Mouse (Mus musculus): ENCODE results near the gene Gdf7.

Gene Gdf7

GRCm38 (mm10) chr12:8301841-8302431 lies at the start of gene Gdf7:
Gene Gdf7 (minus strand): TSS chr12:8301954.
- DNase-seq (ENCODE audit: low read depth in 2 of 2, low spot score in 2 of 2) = no peak

DNA sequence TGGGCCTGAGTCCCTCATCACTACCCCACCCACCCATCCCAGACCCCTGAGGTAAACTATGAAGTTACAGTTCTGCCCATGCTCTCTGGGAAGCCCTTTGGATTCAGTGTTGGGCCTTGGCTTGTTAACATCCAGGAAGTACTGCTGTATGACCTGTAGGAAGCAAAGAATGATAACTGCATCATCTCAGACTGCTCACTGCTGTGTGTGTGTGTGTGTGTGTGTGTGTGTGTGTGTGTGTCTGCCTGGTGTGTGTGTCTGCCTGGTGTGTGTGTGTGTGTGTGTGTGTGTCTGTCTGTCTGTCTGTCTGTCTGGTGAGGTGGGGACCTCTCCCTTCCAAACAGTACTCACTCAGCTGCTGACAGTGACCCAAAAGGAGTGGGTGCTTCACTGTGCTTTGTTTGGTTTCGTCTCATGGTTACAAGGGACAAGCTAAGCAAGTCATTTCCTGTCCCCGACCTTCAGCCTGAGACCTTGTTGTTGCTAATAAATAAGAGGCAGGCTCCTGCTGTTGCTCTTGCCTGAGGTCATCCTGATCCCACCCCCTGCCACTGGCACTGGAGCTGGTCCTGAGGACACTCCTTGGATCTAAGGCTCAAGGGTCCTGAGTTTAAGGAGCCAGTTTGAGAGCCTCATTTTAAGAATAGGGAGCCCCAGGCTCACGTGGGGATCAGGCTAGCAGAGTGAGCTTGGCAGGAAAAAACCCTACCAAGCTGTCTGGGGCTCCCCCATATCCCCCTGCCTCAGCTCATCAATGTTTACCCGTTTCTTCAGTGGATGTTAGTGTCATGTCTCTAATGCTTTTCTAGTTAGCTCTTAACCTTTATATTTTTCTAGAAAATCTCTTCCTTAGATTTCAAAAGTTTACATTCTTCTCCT lies 49.5 kb upstream of the Gdf7 start:
- DNase-seq (ENCODE audit: low read depth in 2 of 2, low spot score in 2 of 2) = no peak

DNA sequence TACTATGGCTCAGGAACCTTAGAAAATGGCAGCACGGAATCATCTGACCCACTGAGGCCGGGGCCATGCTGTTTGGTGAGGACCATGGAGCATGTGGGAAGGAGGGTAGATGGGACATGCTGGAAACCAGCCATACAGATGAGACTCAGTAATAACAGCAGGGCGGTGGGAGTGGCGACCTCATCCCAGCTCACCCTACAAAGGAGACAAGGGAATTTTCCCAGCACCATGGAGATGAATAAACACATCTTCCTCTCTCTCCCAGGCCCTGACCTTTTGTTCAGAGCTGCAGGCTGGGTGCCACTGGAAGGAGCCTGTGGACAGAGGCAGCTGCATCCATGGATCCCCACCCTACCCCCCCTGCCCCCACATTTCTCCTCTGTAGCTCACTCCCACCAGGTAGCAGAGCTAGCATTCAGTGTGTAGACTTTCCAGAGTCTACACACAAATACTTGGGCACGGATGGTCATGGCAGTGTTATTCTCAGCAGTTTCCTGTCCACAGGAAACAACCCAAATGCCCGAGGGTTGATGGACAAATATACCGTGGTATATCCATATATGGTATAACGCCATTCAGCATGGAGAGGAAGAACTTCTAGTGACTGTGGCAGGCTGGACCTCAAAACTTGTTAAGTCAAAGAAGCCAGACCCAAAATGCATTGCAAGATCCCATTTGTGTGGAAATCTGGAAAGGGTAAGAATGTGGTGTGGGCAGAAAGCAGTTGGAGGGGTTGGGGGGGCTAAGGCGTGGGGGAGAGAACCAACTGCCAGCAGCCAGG lies 47.2 kb upstream of the Gdf7 start:
- DNase-seq (ENCODE audit: low read depth in 2 of 2, low spot score in 2 of 2) = no peak

DNA sequence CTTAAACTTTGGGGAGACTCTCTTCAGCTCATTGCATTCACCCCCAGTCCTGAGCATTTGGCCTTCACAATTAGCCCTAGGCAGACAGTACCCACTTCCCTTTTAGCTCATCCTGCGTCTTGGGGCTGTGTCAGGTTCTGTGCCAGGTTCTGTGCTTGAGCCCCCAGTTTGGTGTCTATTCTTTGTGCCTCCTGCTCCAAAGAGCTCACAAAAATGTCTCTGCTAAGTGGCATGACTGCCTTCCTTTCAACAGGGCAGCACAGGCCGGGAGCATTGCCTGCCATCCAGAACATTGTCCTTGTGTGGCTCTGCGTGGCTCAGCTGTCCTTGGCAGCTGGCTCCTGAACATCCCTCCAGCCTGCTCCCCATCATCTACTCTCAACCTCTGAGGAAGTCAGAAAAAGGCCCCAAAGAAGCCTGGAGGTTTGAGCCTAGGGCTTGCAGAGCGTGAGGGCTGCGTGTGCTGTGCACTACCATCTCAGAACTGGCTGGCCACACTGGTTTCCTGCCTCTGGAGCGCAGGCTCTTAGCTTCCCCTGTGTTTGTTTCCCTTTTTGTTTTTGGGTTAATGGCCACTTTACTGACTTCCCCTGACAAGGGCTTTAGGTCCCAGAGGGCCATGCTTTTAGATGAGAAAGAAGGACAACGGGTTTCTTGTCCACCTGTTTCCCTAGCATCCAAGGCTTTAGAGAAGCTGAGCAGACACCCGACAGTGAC lies 46.1 kb upstream of the Gdf7 start:
- DNase-seq (ENCODE audit: low read depth in 2 of 2, low spot score in 2 of 2) = no peak

DNA sequence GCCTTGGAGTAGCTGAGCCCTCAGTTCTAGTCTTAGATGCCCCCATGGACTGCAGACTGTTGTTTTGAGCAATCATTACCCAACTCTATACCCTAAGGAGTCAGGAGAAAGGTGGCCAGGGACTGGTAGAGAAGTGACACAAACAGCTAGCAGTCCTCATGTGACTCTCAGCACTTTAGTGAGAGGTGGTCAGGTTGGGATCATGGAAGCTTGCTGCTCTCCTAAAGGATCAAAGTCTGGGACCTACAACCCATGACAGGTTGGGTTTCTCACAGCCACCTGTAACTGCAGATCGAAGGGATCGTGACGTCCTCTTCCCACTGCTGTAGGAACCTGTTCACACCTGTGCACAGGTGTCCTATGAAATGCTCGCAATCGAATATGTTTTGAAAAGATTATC lies 43.8 kb upstream of the Gdf7 start:
- DNase-seq (ENCODE audit: low read depth in 2 of 2, low spot score in 2 of 2) = no peak

- DNase-seq (ENCODE audit: low read depth in 2 of 2, low spot score in 2 of 2) = no peak
Measured at GRCm38 (mm10) chr12:8344897-8345296, 43.1 kb upstream of the Gdf7 start.

DNA sequence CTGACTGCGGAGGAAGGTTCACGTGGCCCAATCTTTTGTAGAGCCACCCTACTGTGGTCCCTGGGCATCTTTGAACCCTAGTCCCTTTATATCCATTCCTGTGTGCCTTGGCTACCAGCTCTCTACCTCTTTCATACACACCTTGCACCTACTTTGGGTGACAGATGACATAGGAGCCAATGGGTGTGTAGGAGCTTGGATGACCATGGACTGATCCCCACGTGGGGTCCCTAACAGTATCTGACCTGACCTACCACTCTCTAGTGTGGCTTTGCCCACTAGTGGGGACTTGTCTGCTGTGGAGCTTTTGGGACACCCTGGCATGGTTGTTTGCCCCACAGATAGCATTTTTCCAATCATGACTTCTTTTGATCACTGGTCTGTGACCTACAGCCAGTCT lies 41.6 kb upstream of the Gdf7 start:
- no peak for DNase-seq (ENCODE audit: low read depth in 2 of 2, low spot score in 2 of 2)

- no peak for DNase-seq (ENCODE audit: low read depth in 2 of 2, low spot score in 2 of 2)
Measured at GRCm38 (mm10) chr12:8341008-8341407, 39.3 kb upstream of the Gdf7 start.

GRCm38 (mm10) chr12:8339591-8340319 lies 38.0 kb upstream of the Gdf7 start:
- no peak for DNase-seq (ENCODE audit: low read depth in 2 of 2, low spot score in 2 of 2)

GRCm38 (mm10) chr12:8338918-8339317 lies 37.2 kb upstream of the Gdf7 start:
- DNase-seq (ENCODE audit: low read depth in 2 of 2, low spot score in 2 of 2) = no peak

DNA sequence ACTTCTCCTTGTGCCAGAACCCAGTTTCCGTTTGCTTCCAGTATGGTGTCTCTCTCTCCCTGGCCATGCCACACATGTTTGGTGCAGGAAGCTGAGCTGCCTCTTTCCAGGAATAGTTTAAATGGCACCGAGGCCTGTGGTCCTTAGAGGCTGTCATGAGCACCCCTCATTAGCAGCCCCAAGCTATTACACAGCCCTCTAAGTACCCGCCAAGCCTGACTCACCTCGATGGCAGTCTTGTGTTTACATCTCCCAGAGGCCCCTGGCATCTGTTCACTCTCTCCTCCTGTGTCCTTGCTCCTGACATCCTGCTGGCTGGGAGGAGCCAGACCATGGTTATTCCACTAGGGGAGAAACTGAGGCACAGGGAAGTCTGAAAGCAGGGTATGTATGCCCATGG lies 36.7 kb upstream of the Gdf7 start:
- DNase-seq (ENCODE audit: low read depth in 2 of 2, low spot score in 2 of 2) = no peak

- no peak for DNase-seq (ENCODE audit: low read depth in 2 of 2, low spot score in 2 of 2)
Measured at GRCm38 (mm10) chr12:8337286-8338060, 35.7 kb upstream of the Gdf7 start.

GRCm38 (mm10) chr12:8336601-8337285 lies 35.0 kb upstream of the Gdf7 start:
- no peak for DNase-seq (ENCODE audit: low read depth in 2 of 2, low spot score in 2 of 2)

GRCm38 (mm10) chr12:8335503-8335902 lies 33.7 kb upstream of the Gdf7 start:
- no peak for DNase-seq (ENCODE audit: low read depth in 2 of 2, low spot score in 2 of 2)

DNA sequence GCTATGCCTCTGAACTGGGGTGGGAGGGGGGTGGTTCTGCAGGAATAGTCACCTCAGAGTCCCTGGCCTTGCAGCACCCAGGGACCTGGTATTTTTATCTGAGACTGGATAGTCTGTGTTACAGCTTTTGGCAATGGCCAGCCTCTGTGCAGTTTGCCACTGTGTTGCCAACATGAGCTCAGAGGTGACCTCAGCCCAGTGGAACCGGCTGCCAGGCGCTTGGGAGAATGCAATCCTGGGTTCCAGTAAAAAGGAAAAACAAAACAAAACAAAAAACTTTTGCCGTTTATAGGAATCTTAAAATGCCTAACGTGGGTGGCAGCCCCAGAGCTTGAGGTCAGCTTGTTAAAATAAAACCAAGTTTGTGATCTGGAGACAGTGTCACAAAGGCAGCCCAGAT lies 32.5 kb upstream of the Gdf7 start:
- no peak for DNase-seq (ENCODE audit: low read depth in 2 of 2, low spot score in 2 of 2)

GRCm38 (mm10) chr12:8333617-8334016 lies 31.9 kb upstream of the Gdf7 start:
- no peak for DNase-seq (ENCODE audit: low read depth in 2 of 2, low spot score in 2 of 2)

DNA sequence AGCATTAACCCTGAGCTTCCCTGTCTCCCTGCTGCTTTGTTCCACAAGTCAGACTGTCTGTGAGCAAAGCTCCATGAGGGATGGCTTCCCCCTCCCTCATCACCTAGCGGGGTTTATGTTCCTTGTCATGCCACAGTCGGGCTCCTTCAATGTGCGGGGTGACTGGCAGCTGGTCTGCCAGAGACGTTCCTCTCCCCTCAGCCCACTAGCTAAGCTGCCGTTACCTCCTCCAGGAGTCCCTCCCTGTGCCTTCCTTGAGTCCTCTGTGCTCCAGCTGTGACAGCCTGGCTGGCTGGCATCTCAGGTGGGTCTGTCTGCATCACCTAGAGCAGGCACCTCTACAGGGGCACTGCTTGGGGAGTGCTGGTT lies 30.4 kb upstream of the Gdf7 start:
- no peak for DNase-seq (ENCODE audit: low read depth in 2 of 2, low spot score in 2 of 2)

DNA sequence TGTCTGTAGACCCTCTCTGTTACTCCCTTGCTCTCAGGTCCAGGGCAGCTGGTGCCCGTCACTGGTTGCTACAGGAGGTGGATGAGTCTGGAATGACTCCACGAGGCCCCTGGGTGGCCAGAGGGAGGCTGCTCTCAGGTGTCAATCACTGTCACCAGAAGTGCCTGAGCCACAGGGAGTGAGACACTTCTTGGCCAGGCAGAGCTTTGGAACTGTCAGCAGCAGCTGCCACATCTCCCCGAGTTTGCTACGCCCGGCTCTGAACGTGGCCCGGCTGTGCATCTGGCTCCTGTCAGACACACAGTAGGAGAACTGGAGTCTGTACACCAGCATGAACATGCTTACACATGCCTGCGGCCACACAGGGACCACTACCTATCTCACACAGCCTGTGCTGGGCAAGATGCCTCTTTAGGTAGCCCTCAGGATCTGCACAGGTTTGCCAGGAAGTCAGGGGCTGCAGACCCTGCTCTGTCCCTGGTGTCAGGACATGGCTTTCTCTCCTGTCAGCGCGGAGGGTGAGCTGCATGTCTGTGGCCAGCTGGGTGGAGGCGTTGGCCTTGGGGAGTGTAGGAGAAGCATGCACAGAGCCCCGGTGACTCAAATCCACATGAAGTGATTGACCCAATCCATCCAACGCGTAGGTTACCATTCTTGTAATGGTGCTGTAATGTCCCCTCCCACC lies 29.9 kb upstream of the Gdf7 start:
- DNase-seq (ENCODE audit: low read depth in 2 of 2, low spot score in 2 of 2) = no peak

DNA sequence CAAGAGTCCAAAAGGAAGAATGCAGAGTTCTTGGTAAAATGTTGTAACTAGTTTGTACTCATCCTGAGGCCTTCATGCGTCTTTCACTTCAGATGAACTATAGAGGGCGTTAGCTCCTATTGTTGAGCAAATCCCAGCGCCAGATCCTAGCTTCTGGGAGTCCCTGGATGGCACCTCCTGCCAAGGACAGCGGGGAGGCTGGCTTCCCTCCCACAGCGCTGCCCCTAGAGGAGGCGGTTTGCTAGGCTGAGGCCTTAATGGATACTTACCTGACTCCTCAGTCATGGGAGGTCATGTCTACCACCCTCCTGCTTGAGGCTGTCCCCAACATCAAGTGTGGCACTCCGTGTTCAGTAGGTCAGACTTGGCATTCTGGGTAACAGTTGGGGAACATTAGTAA lies 27.5 kb upstream of the Gdf7 start:
- no peak for DNase-seq (ENCODE audit: low read depth in 2 of 2, low spot score in 2 of 2)
